ENCODE assay signal across 8 mouse cellular contexts in genomic region chr12:84571466-84572340, GRCm38 (mm10). TPM values are rescaled to one million over a fixed set of nuclear protein-coding genes. Genes with fewer than 3 reads are reported as not detected.
DNase-seq lines count a peak whose midpoint lies in the region; ATAC-seq lines count a peak whose summit lies in the region.

No protein-coding gene starts in this region.

- H3K9me3 ChIP-seq in forebrain, embryonic 11.5 days (ENCODE audit: control insufficient read depth, low read length): no peaks in the 10 kb centered on the region
- H3K9me3 ChIP-seq in forebrain, embryonic 16.5 days (ENCODE audit: control insufficient read depth, low read length): no peaks in the 10 kb centered on the region
- no peaks in the 10 kb centered on the region for H3K9me3 ChIP-seq in embryonic facial prominence, embryonic 13.5 days
- H3K9me3 ChIP-seq in limb, embryonic 10.5 days (replicated peaks): no peaks in the 10 kb centered on the region

- under 1% methylated on average over 43 of the region's 43 CpGs for WGBS in forebrain, embryonic 11.5 days
- WGBS in forebrain, embryonic 16.5 days: 3% methylated on average over 43 of the region's 43 CpGs
- 2% methylated on average over 43 of the region's 43 CpGs for WGBS in embryonic facial prominence, embryonic 13.5 days
- WGBS in limb, embryonic 10.5 days: under 1% methylated on average over 43 of the region's 43 CpGs

- peaks cover 64% of the 10 kb centered on the region for H3K27me3 ChIP-seq in forebrain, embryonic 11.5 days (ENCODE audit: control insufficient read depth, insufficient read depth, low read length)
- H3K27me3 ChIP-seq in forebrain, embryonic 16.5 days (replicated peaks; ENCODE audit: control insufficient read depth, insufficient read depth, low read length): peaks cover 60% of the 10 kb centered on the region
- peaks cover 98% of the 10 kb centered on the region for H3K27me3 ChIP-seq in embryonic facial prominence, embryonic 13.5 days
- peaks cover 100% of the 10 kb centered on the region for H3K27me3 ChIP-seq in limb, embryonic 10.5 days (ENCODE audit: low read depth, poor library complexity, severe bottlenecking)

- H3K4me2 ChIP-seq in forebrain, embryonic 11.5 days (ENCODE audit: low read depth, low read length, severe bottlenecking): no peak overlapping the region
- H3K4me2 ChIP-seq in forebrain, embryonic 16.5 days (ENCODE audit: low read length): no peak overlapping the region
- peak overlapping the region; percentile 40 for H3K4me2 ChIP-seq in embryonic facial prominence, embryonic 13.5 days

- no peak overlapping the region for H3K27ac ChIP-seq in forebrain, embryonic 11.5 days (ENCODE audit: low read depth, low read length)
- no peak overlapping the region for H3K27ac ChIP-seq in forebrain, embryonic 16.5 days (ENCODE audit: low read length)
- H3K27ac ChIP-seq in embryonic facial prominence, embryonic 13.5 days: no peak overlapping the region
- no peak overlapping the region for H3K27ac ChIP-seq in limb, embryonic 10.5 days

- no peak for ATAC-seq in forebrain, embryonic 11.5 days (replicated peaks; ENCODE audit: low FRiP score)
- ATAC-seq in forebrain, embryonic 16.5 days: no peak
- no peak for ATAC-seq in embryonic facial prominence, embryonic 13.5 days (ENCODE audit: insufficient number of reproducible peaks, insufficient read depth, low FRiP score, low TSS enrichment, low read depth)
- no peak for ATAC-seq in monocyte, adult 5-6 weeks (replicated peaks; ENCODE audit: insufficient number of reproducible peaks, low FRiP score, low TSS enrichment, poor library complexity, severe bottlenecking)

- H3K36me3 ChIP-seq in forebrain, embryonic 11.5 days (ENCODE audit: control insufficient read depth, insufficient read depth, low read length): no peaks in the 10 kb centered on the region
- no peaks in the 10 kb centered on the region for H3K36me3 ChIP-seq in forebrain, embryonic 16.5 days (ENCODE audit: control insufficient read depth, insufficient read depth)
- H3K36me3 ChIP-seq in embryonic facial prominence, embryonic 13.5 days: no peaks in the 10 kb centered on the region
- no peaks in the 10 kb centered on the region for H3K36me3 ChIP-seq in limb, embryonic 10.5 days

- peak; percentile 68 for DNase-seq in forebrain, embryonic 11.5 days (ENCODE audit: low spot score)
- peak; percentile 17 for DNase-seq in CD4-positive helper T cell, adult 2 months (ENCODE audit: low read depth, low spot score)
- DNase-seq in limb, embryonic 10.5 days (ENCODE audit: low spot score): peak; percentile 75
- DNase-seq in thymus, postnatal 25 days: peak; percentile 59
- DNase-seq in layer of hippocampus, adult 18-20 months (ENCODE audit: low spot score in 2 of 2): no peak

- no peak overlapping the region for H3K9ac ChIP-seq in forebrain, embryonic 11.5 days (ENCODE audit: low read length)
- H3K9ac ChIP-seq in forebrain, embryonic 16.5 days (replicated peaks; ENCODE audit: low read depth, low read length): no peak overlapping the region
- no peak overlapping the region for H3K9ac ChIP-seq in embryonic facial prominence, embryonic 13.5 days

- H3K4me3 ChIP-seq in forebrain, embryonic 11.5 days (ENCODE audit: low read depth, low read length): 0 out of 2 replicates have a peak overlapping the region, but pooled peaks have one; percentile 0
- no peak overlapping the region for H3K4me3 ChIP-seq in forebrain, embryonic 16.5 days (replicated peaks; ENCODE audit: low read length)
- H3K4me3 ChIP-seq in embryonic facial prominence, embryonic 13.5 days: peak overlapping the region; percentile 16
- peak overlapping the region; percentile 18 for H3K4me3 ChIP-seq in limb, embryonic 10.5 days

- H3K4me1 ChIP-seq in forebrain, embryonic 11.5 days (replicated peaks; ENCODE audit: control insufficient read depth, insufficient read depth, low read length): peaks cover 11% of the 10 kb centered on the region; the same call in 1 of the 2 replicates
- peaks cover 23% of the 10 kb centered on the region for H3K4me1 ChIP-seq in forebrain, embryonic 16.5 days (replicated peaks; ENCODE audit: control insufficient read depth, insufficient read depth, low read length)
- peaks cover 31% of the 10 kb centered on the region for H3K4me1 ChIP-seq in embryonic facial prominence, embryonic 13.5 days
- peaks cover 32% of the 10 kb centered on the region for H3K4me1 ChIP-seq in limb, embryonic 10.5 days

RNA-seq across cellular contexts. Expression of gene Vsx2, which starts 2.1 kb away (rescaled TPM):
- not detected in 2 replicates for polyA plus RNA-seq in forebrain, embryonic 11.5 days (2014; fragmentation: Nextera tagmentation; extraction: Ambion mirVana)
- polyA plus RNA-seq in forebrain, embryonic 16.5 days (2015; fragmentation: Nextera tagmentation; extraction: Ambion mirVana): 0.06 and 0.10 TPM in 2 replicates
- 0.10 and 0.20 TPM in 2 replicates for polyA plus RNA-seq in embryonic facial prominence, embryonic 13.5 days (2015; fragmentation: Nextera tagmentation; extraction: Ambion mirVana)
- polyA plus RNA-seq in limb, embryonic 10.5 days (2016; fragmentation: Nextera tagmentation; extraction: Ambion mirVana): 0.33 TPM in 1 of 2 replicates, not detected in the other
- not detected in 3 replicates for total RNA-seq in monocyte, adult 5-6 weeks (2017)
- under 1 TPM; 0.23 to 0.27 TPM for total RNA-seq in layer of hippocampus, adult 18-20 months (2021)

RNA-seq across cellular contexts. Expression of gene Abcd4, which starts 45.5 kb away (rescaled TPM):
- polyA plus RNA-seq in forebrain, embryonic 11.5 days (2014; fragmentation: Nextera tagmentation; extraction: Ambion mirVana): 12.1 and 14.2 TPM in 2 replicates
- polyA plus RNA-seq in forebrain, embryonic 16.5 days (2015; fragmentation: Nextera tagmentation; extraction: Ambion mirVana): 10.1 and 15.5 TPM in 2 replicates
- polyA plus RNA-seq in embryonic facial prominence, embryonic 13.5 days (2015; fragmentation: Nextera tagmentation; extraction: Ambion mirVana): 17.8 and 18.0 TPM in 2 replicates
- 12.3 and 13.5 TPM in 2 replicates for polyA plus RNA-seq in limb, embryonic 10.5 days (2016; fragmentation: Nextera tagmentation; extraction: Ambion mirVana)
- 4.0 to 10.0 TPM (median 5.7 TPM) in 3 replicates for total RNA-seq in monocyte, adult 5-6 weeks (2017)
- total RNA-seq in layer of hippocampus, adult 18-20 months (2021): 10 to 100 TPM; 12.7 to 13.4 TPM

Comparison
In these comparisons a context has a peak if more than half of its experiments do, and no peak if none do; other contexts are left out.
1. DNase-seq: peak in forebrain, embryonic 11.5 days (single experiment), CD4-positive helper T cell, adult 2 months (single experiment), limb, embryonic 10.5 days (single experiment) and thymus, postnatal 25 days (single experiment); none in layer of hippocampus, adult 18-20 months (0 of 2).